Mouse (Mus musculus): ENCODE measurements at regions not wholly inside any gene's neighbourhood (a gene's known extent, or its start where the extent isn't known, plus 50 kb on each side); places are given as distances from the start of the nearest gene placed in this dataset.

DNA sequence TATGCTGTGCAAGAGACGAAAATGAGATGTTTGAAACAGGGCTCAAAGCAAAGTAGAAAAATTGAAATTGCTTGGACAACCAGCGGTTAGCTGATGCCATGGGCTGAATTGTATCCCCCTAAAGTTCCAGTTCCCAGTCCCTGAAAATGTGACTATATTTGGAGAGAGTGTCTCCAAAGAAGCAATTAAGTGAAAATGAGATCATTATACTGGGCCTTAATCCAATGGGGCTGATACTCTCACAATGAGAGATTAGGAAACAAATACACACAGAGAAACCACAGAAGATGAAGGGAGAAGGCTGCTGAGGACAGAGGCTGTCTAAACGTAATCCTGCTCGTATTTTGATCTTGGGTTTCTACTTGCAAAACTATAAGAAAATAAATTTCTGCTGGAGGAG lies 402.1 kb upstream of the Id4 start:
- DNase-seq (ENCODE audit: low spot score in 2 of 2) = no peak

- no peak for DNase-seq (ENCODE audit: low spot score in 2 of 2)
Observed at GRCm38 (mm10) chr13:47860316-47860715, 400.7 kb upstream of the Id4 start.

GRCm38 (mm10) chr13:47862896-47863295 lies 398.1 kb upstream of the Id4 start:
- no peak for DNase-seq (ENCODE audit: low spot score in 2 of 2)

- no peak for DNase-seq (ENCODE audit: low spot score in 2 of 2)
Observed at GRCm38 (mm10) chr13:47868656-47869055, 392.4 kb upstream of the Id4 start.

DNA sequence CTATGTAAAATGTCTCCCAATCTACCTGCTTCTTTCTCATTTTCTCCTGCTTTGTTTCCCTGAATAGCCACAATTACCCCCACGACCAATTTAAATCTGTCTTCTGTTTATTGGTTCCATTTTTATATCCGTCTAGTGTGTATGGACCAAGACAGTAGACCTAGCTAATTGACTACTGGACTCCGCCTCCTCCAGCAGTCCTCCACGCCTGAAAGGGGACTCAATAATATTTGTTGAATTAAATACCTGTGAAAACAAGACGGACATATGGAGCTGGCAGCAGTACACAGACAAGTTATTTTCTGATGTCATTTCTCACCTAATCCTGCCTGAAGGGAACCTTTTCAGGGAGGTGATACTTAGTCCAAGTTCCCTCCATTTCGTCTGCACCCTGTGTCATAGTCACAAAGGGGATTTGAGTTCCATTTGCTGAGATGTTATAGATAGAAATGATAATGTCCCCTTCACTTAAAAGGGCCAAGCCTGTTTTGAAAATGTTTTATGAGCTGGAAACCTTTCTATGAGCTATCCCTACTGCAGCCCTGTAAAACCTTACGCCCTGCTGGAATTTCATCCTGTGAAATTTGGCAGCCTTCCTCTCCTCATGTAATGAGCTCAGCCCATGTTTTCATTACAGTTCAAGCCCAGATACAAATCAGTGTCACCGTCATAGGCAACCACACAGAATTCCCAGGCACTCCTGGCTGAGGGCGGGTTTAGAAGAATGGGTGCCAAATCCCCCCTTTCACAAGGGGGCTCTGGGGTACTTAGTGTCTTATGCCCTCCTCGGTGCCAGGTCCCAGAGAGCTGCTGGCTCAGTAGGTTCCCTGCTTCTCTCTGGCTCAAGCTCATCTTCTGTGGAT lies 391.1 kb upstream of the Id4 start:
- DNase-seq (ENCODE audit: low spot score in 2 of 2) = no peak

DNA sequence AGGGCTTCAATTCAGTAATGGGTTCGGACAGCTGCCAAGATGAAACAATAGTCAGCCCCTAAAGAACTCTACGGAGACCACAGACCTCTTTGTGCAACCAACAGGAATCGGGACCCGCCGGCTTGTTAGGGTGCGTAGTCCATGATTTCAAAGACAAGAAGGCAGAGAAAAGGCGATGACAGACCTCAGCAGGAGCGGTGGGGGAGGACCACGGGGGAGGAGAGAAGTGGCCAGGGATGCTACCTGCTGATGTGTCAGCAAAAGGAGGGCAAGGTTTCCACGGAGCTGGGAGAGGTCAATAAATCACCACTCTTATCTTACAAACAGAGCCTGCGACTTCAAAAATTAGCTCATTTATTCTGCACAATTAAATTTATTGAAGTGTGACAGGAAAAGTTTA lies 388.4 kb upstream of the Id4 start:
- DNase-seq (ENCODE audit: low spot score in 2 of 2) = no peak

- DNase-seq (ENCODE audit: low spot score in 2 of 2) = no peak
Observed at GRCm38 (mm10) chr13:47892569-47892968, 368.5 kb upstream of the Id4 start.

DNA sequence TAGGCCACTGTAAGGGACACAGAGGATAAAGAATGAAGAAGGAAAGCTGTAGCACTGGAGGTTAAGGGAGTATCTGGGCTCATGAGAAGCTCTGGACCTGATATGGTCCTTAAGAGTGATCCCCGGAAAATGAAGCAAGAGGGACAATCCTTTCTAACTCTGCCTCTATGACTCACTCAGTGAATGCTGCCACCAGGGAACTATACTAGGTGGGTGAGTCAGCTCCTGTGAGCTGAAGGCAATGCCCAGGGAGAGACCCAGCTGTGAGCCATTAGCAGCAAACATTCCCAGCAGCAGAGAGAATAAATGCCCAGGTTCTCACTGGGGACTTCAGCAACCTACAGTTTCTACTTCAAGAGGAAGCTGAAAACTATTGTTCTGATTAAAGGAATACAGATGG lies 366.7 kb upstream of the Id4 start:
- DNase-seq (ENCODE audit: low spot score in 2 of 2) = no peak

DNA sequence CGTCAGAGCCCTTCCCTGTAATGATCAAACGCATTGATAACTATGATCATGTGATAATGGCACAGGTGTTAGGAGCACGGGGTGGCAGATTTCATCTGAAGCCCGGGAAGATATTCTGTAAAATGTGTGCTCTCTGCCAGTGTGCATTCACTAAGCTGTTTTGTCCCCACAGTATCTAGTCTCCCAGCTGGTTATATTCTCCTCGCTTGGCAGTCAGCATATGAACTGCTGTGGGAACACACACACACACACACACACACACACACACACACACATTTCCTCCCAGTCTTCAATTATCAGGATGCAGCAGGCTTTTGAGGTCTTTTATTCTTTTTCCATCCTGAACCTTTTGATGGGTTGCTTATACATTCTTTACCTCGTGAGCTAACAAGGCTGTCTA lies 365.8 kb upstream of the Id4 start:
- DNase-seq (ENCODE audit: low spot score in 2 of 2) = no peak

- no peak for DNase-seq (ENCODE audit: low spot score in 2 of 2)
Observed at GRCm38 (mm10) chr13:47896646-47897045, 364.4 kb upstream of the Id4 start.

DNA sequence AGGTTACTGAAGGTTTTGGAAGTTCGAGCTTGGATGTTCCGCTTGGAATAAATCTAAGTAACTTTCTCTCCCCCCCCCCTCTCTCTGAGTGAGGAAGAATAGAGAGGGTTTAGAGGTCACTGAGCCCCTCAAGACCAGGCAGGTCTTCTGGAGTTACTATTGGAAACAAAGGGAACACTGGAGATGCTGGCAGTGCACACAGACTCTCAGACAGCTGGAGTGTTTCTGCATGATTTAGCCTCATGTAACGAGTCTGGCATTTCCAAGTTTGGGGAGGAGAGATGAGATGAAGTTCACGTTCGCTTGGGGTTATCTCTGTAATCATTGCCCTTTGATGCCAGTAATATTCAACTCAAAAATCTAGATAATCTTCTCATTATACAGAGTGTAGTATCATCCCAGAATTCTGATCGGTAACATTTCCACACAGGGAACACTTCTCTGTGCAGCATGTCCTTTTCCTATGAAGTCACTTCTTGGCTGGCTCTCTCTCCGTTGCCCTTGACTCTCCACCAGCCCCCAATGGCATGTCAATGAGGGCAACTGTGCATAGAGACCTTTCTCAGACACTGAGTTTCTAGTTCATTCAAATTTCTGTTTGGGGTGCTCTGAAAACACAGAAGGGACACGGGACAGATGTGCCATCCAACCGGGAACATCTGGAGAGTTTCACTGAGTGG lies 351.0 kb upstream of the Id4 start:
- no peak for DNase-seq (ENCODE audit: low spot score in 2 of 2)

- no peak for DNase-seq (ENCODE audit: low spot score in 2 of 2)
Observed at GRCm38 (mm10) chr13:47910531-47910910, 350.5 kb upstream of the Id4 start.

DNA sequence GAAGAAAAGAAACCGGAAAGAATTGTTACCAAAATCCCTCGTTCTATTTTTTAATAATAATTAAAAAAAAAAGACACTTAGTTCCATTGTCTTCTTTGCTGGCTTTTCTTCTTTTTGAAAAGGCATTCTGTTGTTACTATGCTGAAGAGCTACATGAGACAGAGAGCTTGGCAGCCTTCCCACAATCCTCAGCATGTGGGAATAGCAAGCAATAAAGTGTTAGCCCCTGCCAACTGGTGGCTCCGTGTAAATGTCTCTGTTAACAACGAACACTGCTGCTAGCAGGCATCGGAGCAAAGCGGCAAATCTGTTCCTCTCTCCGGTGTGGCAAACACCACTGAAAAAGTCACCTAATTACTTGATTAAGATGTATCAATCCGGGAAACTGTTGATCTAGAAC lies 344.6 kb upstream of the Id4 start:
- DNase-seq (ENCODE audit: low spot score in 2 of 2) = peak in 1 of 2 experiments; percentile 14

DNA sequence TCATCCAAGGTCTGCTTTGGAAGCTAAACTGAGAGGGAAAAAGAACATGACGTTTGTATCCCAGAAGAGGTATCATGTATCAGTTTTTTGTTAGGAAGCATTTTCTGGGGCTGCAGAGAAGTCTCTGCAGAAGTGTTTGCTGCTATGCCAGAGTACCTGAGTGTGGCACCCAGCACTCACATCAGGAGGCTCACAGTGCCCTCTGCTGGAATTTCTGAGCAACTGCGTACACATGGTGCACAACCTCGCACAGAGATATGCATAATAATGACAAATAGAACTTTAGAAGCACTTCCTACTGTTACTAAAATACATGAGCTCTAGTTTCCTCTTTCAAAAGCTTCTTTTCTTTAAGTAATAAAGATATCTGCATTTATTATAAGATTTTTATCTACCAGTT lies 343.7 kb upstream of the Id4 start:
- no peak for DNase-seq (ENCODE audit: low spot score in 2 of 2)

GRCm38 (mm10) chr13:47921044-47921443 lies 340.0 kb upstream of the Id4 start:
- DNase-seq (ENCODE audit: low spot score in 2 of 2) = no peak

DNA sequence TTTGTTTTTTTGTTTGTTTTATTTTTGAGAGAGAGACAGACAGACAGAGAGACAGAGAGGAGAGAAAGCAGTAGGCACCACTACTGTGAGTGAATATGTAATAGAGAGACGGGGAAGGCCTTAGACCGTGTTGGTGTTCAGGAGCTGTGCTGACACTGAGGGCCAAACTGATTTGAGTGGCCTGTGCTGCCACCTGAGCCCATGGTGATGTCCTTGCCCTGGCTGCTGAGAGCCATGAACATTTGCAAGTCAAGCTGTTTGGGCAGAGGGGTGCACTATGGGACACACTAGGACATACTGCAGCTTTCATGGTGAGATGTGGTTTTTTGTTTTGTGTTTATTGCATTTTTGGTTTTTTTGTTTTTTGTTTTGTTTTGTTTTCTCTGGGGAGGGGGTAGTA lies 320.3 kb upstream of the Id4 start:
- DNase-seq (ENCODE audit: low spot score in 2 of 2) = no peak

GRCm38 (mm10) chr13:47942368-47942787 lies 318.6 kb upstream of the Id4 start:
- DNase-seq (ENCODE audit: low spot score in 2 of 2) = no peak

- DNase-seq (ENCODE audit: low spot score in 2 of 2) = no peak
Observed at GRCm38 (mm10) chr13:47943645-47944044, 317.4 kb upstream of the Id4 start.

DNA sequence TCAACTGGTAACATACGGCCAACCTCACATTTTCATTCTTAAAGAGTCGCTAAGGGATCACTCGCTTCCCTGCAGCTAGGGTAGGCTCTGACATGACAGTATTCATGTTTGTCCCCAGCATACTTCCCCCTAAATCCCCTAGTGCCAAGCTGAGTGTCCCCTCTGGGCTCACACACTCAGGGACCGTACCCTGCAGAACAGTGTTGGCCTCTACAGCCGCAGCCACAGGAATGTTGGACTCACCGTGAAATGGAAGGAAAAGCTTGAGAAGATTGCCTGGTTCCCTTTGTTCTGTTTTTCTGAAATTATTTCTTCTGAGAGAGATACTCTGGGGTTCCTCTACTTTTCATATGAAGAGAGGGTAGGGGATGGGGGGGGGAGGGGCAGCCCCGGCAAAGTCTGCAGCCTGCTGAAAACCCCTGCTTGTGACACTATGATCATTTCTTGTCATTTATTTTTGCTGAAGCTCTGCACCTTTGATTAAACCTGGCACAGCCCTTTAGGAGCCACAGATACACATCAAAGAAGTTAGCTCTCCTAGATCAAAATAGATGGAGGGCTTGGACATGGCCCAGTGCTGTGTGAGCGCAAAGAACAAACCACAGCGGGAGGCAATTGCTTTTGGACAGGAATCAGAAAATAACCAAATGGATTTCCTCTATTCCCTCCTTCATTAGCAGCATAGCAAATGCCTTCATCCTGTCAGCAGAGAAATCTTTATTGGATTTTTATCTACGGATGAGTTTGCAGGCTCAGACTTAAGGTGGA lies 312.7 kb upstream of the Id4 start:
- DNase-seq (ENCODE audit: low spot score in 2 of 2) = no peak

- no peak for DNase-seq (ENCODE audit: low spot score in 2 of 2)
Observed at GRCm38 (mm10) chr13:47950456-47950855, 310.6 kb upstream of the Id4 start.

GRCm38 (mm10) chr13:47951043-47951442 lies 310.0 kb upstream of the Id4 start:
- no peak for DNase-seq (ENCODE audit: low spot score in 2 of 2)

GRCm38 (mm10) chr13:47952946-47953345 lies 308.1 kb upstream of the Id4 start:
- no peak for DNase-seq (ENCODE audit: low spot score in 2 of 2)

DNA sequence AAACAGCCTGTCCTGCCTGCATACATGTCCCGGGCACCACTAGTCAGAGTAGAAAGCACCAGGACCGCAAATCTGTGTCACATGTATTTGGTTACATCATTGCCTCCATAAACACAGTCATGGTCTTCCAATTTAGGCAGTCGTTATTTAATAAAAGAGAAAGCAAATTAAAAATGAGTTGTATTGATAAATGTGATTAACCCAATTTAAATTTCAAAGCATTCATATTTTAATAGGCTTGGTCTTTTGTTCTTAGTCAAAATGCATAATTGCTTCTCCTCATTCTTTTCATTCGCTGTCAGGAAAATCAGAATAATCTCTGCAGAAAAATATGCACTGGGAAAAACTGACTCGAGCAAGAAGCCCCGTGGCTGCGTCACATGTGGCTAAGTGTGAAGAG lies 307.3 kb upstream of the Id4 start:
- no peak for DNase-seq (ENCODE audit: low spot score in 2 of 2)

All from spleen, postnatal 10 days (tissue).